In the genomic region with DNA sequence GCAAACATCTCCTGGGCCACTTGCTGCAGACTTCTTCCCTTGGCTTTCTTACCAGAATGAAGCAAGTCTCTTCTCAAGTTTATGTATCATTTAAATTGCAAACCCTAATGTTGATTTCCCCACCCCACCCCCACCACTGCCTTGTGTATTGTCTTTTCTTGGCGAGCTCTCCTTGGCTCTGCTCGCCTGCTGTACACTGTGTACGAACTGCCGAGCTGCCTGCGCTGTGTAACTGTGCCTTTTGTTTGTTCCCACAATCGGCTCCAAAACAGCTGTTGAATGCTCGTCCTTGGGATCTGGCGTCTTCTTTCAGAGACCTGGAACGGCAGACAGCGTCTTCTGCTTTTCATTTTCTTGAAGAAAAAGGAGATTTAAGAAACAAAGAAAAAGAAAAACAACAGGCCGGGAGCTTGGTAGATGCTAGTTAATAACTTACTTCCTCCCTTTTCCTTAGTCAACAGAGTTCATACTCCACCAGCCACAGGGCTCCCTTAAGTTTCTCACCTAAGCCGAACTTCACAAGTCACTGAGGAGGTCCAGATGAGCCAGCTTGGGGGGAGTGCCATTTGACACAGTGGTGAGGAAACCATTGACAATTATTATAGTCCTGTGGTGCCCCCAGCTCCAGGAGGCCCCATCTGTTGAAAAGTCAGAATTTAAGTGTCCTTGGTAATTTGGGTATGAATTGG, we compare ENCODE assay signal across 8 mouse cellular contexts. TPM values are rescaled to one million over a fixed set of nuclear protein-coding genes. Genes with fewer than 3 reads are reported as not detected.
DNase-seq lines count a peak whose midpoint lies in the region; ATAC-seq and TF ChIP-seq lines count a peak whose summit lies in the region.

No protein-coding gene starts in this region.

- H3K27ac ChIP-seq in forebrain, postnatal 0 days (ENCODE audit: low read depth, low read length) = no peak overlapping the region
- H3K27ac ChIP-seq in intestine, embryonic 16.5 days (ENCODE audit: low read length) = no peak overlapping the region
- no peak overlapping the region for H3K27ac ChIP-seq in limb, embryonic 13.5 days
- no peak overlapping the region for H3K27ac ChIP-seq in stomach, embryonic 15.5 days

- no peak for TF ChIP-seq CTCF in forebrain, postnatal 0 days (IDR thresholded peaks at IDR 0.05; ENCODE audit: low read depth)

- intact Hi-C loops in left cerebral cortex, postnatal 14 days (cut with DNase I) = no loop called here

- H3K9me3 ChIP-seq in forebrain, postnatal 0 days (ENCODE audit: low read length) = no peaks in the 10 kb centered on the region
- no peaks in the 10 kb centered on the region for H3K9me3 ChIP-seq in intestine, embryonic 16.5 days (ENCODE audit: control insufficient read depth, low read length)
- H3K9me3 ChIP-seq in limb, embryonic 13.5 days = no peaks in the 10 kb centered on the region
- H3K9me3 ChIP-seq in stomach, embryonic 15.5 days = no peaks in the 10 kb centered on the region

- no peak overlapping the region for H3K9ac ChIP-seq in forebrain, postnatal 0 days
- H3K9ac ChIP-seq in intestine, embryonic 16.5 days (ENCODE audit: low read depth, low read length) = no peak overlapping the region
- H3K9ac ChIP-seq in limb, embryonic 13.5 days = no peak overlapping the region
- no peak overlapping the region for H3K9ac ChIP-seq in stomach, embryonic 15.5 days

- H3K36me3 ChIP-seq in forebrain, postnatal 0 days (ENCODE audit: insufficient read depth) = no peaks in the 10 kb centered on the region
- H3K36me3 ChIP-seq in intestine, embryonic 16.5 days (ENCODE audit: control insufficient read depth, insufficient read depth, low read length) = no peaks in the 10 kb centered on the region
- H3K36me3 ChIP-seq in limb, embryonic 13.5 days = no peaks in the 10 kb centered on the region
- H3K36me3 ChIP-seq in stomach, embryonic 15.5 days = no peaks in the 10 kb centered on the region

- DNase-seq in left cerebral cortex, postnatal 14 days (ENCODE audit: low spot score in 2 of 2) = peak; percentile 6 to 11
- DNase-seq in left cerebral cortex, adult 11 months (ENCODE audit: low spot score) = no peak
- DNase-seq in forebrain, postnatal 0 days = peak; percentile 15
- DNase-seq in T-cell, adult 2 months (ENCODE audit: low spot score) = no peak
- no peak for DNase-seq in adrenal gland, postnatal 4 days (ENCODE audit: low spot score in 2 of 2)

- H3K4me1 ChIP-seq in forebrain, postnatal 0 days (ENCODE audit: insufficient read depth) = no peaks in the 10 kb centered on the region
- H3K4me1 ChIP-seq in intestine, embryonic 16.5 days (ENCODE audit: control insufficient read depth, insufficient read depth, low read length) = no peaks in the 10 kb centered on the region
- no peaks in the 10 kb centered on the region for H3K4me1 ChIP-seq in limb, embryonic 13.5 days
- H3K4me1 ChIP-seq in stomach, embryonic 15.5 days = no peaks in the 10 kb centered on the region

- no peak overlapping the region for H3K4me2 ChIP-seq in forebrain, postnatal 0 days (ENCODE audit: low read depth)
- peak overlapping the region; percentile 27; the same call in 1 of the 2 replicates for H3K4me2 ChIP-seq in intestine, embryonic 16.5 days (ENCODE audit: low read depth, low read length)
- H3K4me2 ChIP-seq in limb, embryonic 13.5 days (replicated peaks) = no peak overlapping the region; the same call in 1 of the 2 replicates
- peak overlapping the region; percentile 27; the same call in 1 of the 2 replicates for H3K4me2 ChIP-seq in stomach, embryonic 15.5 days

- peak; percentile 64 for ATAC-seq in forebrain, postnatal 0 days
- peak; percentile 68 for ATAC-seq in intestine, embryonic 16.5 days
- ATAC-seq in limb, embryonic 13.5 days (ENCODE audit: low FRiP score, low read depth) = peak; percentile 67; the same call in 1 of the 2 replicates
- ATAC-seq in stomach, embryonic 15.5 days (ENCODE audit: insufficient read depth, low FRiP score, low read depth) = no peak

- H3K4me3 ChIP-seq in forebrain, postnatal 0 days (ENCODE audit: low read depth, low read length) = no peak overlapping the region
- H3K4me3 ChIP-seq in intestine, embryonic 16.5 days (ENCODE audit: low read length) = peak overlapping the region; percentile 7; the same call in 1 of the 2 replicates
- no peak overlapping the region for H3K4me3 ChIP-seq in limb, embryonic 13.5 days
- H3K4me3 ChIP-seq in stomach, embryonic 15.5 days (replicated peaks) = no peak overlapping the region

- no peaks in the 10 kb centered on the region for H3K27me3 ChIP-seq in forebrain, postnatal 0 days (ENCODE audit: insufficient read depth, low read length)
- peaks cover 11% of the 10 kb centered on the region for H3K27me3 ChIP-seq in intestine, embryonic 16.5 days (replicated peaks; ENCODE audit: control insufficient read depth, insufficient read depth, low read length)
- peaks cover 52% of the 10 kb centered on the region for H3K27me3 ChIP-seq in limb, embryonic 13.5 days
- peaks cover 3% of the 10 kb centered on the region; the same call in 1 of the 2 replicates for H3K27me3 ChIP-seq in stomach, embryonic 15.5 days (replicated peaks)

- WGBS in forebrain, postnatal 0 days = 31% methylated on average over 12 of the region's 12 CpGs
- WGBS in intestine, embryonic 16.5 days = 31% methylated on average over 12 of the region's 12 CpGs
- 31% methylated on average over 12 of the region's 12 CpGs for WGBS in limb, embryonic 13.5 days
- 29% methylated on average over 12 of the region's 12 CpGs for WGBS in stomach, embryonic 15.5 days

RNA-seq across cellular contexts. Expression of gene AU015836, which starts 44.2 kb away (rescaled TPM):
- total RNA-seq in left cerebral cortex, postnatal 14 days (2021) = not detected
- not detected in 2 replicates for total RNA-seq in forebrain, postnatal 0 days (2014; rRNA removed)
- polyA plus RNA-seq in forebrain, postnatal 0 days (2015; fragmentation: Nextera tagmentation; extraction: Ambion mirVana) = not detected in 2 replicates
- 0.28 and 0.73 TPM in 2 replicates for polyA plus RNA-seq in intestine, embryonic 16.5 days (2015; fragmentation: Nextera tagmentation; extraction: Ambion mirVana)
- 0.15 and 0.31 TPM in 2 replicates for polyA plus RNA-seq in limb, embryonic 13.5 days (2015; fragmentation: Nextera tagmentation; extraction: Ambion mirVana)
- polyA plus RNA-seq in stomach, embryonic 15.5 days (2015; fragmentation: Nextera tagmentation; extraction: Ambion mirVana) = 0.19 and 0.22 TPM in 2 replicates
- total RNA-seq in adrenal gland, postnatal 4 days (2021) = under 1 TPM in 1 of 2 experiments, not detected in 1; 0.48 TPM

Comparison
In these comparisons a context has a peak if more than half of its experiments do, and no peak if none do; other contexts are left out.
1. DNase-seq: peak in left cerebral cortex, postnatal 14 days (2 of 2) and forebrain, postnatal 0 days (single experiment); none in left cerebral cortex, adult 11 months (single experiment), T-cell, adult 2 months (single experiment) and adrenal gland, postnatal 4 days (0 of 2).
2. H3K4me2 ChIP-seq: peak in intestine, embryonic 16.5 days (single experiment) and stomach, embryonic 15.5 days (single experiment); none in forebrain, postnatal 0 days (single experiment) and limb, embryonic 13.5 days (single experiment).